Mouse (Mus musculus) v-Abl transformed pro-B cells (cell line): ENCODE measurements around the gene Egln2.

Source experiments
- in situ Hi-C, 2 experiments: fragments of 400-800 bp; cut with MboI; formaldehyde crosslinking; loops; one replicate each; pipeline ENCODE4 v1.15.1; 2025; ENCODE audit not compliant: unreplicated experiment in 2 of 2

Egln2 gene

DNA sequence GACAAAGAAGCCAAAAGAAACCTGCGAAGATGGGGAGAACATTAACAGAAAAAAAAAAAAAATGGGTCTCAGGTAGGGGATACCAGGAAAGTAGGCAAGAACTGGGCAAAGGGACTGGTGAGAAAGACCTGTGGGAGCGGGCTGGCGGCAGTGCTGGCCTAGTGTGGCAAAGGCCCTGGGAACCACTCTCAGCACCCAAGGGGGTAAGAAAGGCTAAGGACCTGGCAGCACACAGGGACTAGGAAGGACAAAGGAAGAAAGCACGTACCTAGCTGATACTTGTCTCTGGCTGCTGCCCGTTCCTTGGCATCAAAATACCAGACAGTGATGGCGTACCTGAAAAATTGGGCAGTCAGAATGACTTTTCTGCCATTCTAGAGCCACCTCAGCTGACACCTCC lies 7.3 kb downstream of the Egln2 start:
- in situ Hi-C loops, result loop anchor here in 1 of 2 experiments (25.0 kb wide), 1 partner anchor 1028 kb away; the partner anchor contains the start of gene Dyrk1b

DNA sequence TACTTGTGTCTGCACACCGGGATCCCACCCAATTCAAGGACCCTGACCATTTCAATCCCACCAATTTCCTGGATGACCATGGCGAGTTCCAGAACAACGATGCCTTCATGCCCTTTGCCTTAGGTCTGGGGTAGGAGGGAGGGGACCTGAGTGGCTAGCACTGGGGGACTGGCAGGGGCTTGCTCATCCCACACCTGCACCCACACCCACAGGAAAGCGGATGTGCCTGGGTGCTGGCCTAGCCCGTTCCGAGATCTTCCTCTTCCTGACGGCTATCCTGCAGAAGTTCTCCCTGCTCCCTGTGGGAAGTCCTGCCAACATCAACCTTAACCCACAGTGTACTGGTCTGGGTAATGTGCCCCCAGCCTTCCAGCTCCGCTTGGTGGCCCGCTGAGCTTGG lies 8.4 kb downstream of the Egln2 start:
- in situ Hi-C loops, result loop anchor here in 1 of 2 experiments (25.0 kb wide), 1 partner anchor 1029 kb away; the partner anchor contains the start of gene Dyrk1b

DNA sequence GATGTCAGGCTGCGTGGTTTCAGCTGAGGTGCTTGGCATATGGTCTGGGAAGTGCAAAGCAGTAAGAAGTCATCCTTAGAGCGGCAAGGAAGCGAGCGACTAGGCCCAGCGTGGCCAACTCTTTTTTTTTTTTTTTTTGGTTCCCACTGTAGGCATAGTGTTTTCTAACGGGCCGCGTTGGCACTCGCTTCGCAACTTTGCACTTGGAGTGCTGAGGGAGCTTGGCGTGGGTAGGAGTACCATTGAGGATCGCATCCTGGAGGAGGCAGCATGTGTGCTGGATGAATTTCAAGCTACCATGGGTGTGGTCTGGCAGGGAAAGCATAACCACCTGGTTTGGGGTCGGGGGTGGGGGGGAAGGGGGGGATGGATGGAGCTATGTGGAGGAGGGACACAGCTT lies 10.6 kb downstream of the Egln2 start:
- in situ Hi-C loops, result loop anchor here in 1 of 2 experiments (25.0 kb wide), 1 partner anchor 1031 kb away; the partner anchor contains the start of gene Dyrk1b

DNA sequence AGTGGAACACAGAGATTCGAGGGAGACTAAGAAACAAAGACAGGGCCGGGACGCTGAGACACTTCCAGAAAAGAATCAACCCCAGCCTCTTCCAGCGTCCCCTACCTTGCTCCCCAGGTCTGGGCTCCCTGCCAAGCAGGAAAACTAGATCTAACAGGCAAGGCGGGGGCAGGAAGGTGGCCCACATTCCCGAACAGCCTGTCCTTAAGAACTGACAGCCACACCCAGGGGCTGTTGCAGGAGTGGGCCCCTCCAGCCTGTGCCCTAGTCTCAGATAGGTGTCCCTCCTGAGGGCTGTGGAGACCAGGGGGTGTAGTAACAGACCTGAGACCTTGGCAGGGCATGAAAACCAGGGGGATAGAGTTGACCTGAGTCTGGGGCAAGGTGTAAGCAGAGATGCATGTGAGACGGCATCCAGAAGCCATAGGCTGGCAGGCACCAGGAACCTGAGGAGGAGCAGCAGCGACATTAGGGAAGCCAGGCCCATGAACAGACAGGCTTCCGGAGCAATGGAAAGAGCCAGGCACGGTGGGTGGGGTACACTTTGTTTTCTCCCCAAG lies 13.3 kb downstream of the Egln2 start, which contains the start of gene Cyp2t4:
Cyp2t4 (plus strand) TSS at position 510 of the 560 bp plus-strand sequence.
- in situ Hi-C loops, result loop anchor here in 1 of 2 experiments (25.0 kb wide), 1 partner anchor 1034 kb away; the partner anchor contains the start of gene Dyrk1b

DNA sequence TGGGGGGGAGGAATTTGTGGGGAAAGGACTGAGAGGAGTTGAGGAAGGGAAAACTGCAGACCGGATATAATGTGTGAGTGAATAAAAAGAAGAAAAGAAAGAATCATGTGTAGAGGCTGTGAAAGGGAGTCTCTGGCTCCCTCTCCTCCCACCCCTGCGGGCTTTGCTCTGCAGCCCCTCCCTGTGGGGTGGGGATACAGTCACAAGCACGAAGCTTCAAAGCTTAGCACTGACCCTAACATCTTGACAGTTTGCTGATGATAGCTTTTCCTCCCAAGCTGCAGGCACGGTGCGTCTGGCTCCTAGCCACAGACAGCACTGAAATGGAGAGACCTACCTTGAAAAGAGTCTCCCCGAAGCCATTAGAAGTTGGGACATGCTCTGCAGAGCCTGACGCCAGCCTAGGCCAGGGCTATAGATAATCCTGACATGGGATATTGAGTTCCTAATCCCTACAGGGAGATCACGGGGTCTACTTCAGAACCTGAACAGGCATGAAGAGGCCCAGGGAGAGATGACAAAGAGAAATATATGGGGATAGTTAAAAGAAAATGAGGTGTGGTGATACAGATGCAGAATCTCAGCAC lies 30.1 kb downstream of the Egln2 start:
- in situ Hi-C loops, result loop anchor here (25.0 kb wide), 2 partner anchors 324 to 1374 kb away; partner anchors contain the start of genes Cyp2g1 (in 1 of the 2) and Hnrnpul1 (in 1 of the 2)

DNA sequence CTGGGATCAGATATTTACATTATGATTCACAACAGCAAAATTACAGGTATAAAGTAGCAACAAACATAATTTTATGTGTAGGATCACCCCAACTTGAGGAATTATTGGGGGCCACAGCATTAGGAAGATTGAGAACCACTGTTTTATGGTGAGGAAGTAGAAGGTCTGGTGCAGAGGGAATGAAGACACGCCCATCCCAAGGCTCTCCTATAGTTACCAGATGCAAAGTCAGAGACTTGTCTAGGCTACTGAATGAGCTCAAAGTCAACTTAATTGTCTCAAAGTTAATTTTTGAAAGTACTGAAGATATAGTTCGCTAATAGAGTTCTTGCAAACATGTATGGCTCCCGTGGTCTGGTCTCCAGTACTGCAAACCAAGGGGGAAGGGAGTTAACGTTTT lies 32.8 kb downstream of the Egln2 start:
- in situ Hi-C loops, result loop anchor here (25.0 kb wide), 2 partner anchors 321 to 1371 kb away; partner anchors contain the start of genes Cyp2g1 (in 1 of the 2) and Hnrnpul1 (in 1 of the 2)

DNA sequence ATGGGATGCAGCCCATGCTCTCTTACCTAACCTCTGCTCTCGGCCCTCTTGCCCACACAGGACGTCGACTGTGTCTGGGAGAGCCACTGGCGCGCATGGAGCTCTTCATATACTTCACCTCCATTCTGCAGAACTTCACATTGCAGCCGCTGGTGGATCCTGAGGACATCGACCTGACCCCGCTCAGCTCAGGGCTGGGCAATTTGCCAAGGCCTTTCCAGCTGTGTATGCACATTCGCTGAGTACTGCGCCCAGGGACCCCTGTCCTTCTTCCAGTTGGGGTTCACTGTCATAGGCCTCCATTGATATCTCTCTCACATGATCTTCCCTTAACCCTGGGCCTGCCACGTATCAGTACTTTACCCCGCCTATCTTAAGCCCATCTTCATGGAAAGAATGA lies 33.4 kb downstream of the Egln2 start:
- in situ Hi-C loops, result loop anchor here (25.0 kb wide), 2 partner anchors 321 to 1371 kb away; partner anchors contain the start of genes Cyp2g1 (in 1 of the 2) and Hnrnpul1 (in 1 of the 2)

DNA sequence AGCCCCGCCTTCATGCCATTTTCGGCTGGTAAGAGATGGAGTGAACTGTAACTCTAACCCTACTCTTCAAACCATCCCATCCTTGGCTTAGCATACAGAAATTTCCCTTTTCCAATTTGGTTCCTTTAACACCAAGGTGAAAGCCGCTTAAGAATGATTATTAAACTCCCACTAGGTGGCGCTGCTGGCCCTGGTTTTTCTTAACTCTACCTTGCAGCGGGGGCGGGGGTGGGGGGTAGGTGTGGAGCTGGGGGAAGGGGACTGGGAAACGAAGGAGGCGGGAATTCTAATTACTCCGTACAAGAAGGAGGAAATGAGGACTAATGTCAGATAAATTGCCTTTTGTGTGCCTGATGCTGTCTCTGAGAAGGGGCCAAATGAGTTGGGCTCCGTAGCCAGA lies 34.0 kb downstream of the Egln2 start:
- in situ Hi-C loops, result loop anchor here (25.0 kb wide), 2 partner anchors 320 to 1370 kb away; partner anchors contain the start of genes Cyp2g1 (in 1 of the 2) and Hnrnpul1 (in 1 of the 2)

DNA sequence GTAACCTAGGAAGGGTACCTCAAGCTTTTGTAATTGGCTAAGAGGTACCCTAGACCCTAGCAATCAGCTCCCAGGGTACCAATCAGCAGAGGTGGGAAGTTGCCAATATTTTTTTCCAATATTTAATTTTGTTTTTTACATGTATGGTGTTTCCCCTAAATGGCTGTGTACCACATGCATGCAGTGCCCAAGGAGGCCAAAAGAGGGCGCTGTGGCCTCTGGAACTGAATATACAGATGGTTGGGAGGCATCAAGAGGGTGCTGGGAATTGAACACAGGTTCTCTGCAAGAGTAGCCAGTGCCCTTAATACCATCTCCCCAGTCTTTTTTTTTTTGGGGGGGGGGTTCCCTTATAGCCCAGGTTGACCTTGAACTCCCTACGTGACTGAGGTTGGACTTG lies 35.2 kb downstream of the Egln2 start:
- in situ Hi-C loops, result loop anchor here (25.0 kb wide), 2 partner anchors 319 to 1369 kb away; partner anchors contain the start of genes Cyp2g1 (in 1 of the 2) and Hnrnpul1 (in 1 of the 2)

DNA sequence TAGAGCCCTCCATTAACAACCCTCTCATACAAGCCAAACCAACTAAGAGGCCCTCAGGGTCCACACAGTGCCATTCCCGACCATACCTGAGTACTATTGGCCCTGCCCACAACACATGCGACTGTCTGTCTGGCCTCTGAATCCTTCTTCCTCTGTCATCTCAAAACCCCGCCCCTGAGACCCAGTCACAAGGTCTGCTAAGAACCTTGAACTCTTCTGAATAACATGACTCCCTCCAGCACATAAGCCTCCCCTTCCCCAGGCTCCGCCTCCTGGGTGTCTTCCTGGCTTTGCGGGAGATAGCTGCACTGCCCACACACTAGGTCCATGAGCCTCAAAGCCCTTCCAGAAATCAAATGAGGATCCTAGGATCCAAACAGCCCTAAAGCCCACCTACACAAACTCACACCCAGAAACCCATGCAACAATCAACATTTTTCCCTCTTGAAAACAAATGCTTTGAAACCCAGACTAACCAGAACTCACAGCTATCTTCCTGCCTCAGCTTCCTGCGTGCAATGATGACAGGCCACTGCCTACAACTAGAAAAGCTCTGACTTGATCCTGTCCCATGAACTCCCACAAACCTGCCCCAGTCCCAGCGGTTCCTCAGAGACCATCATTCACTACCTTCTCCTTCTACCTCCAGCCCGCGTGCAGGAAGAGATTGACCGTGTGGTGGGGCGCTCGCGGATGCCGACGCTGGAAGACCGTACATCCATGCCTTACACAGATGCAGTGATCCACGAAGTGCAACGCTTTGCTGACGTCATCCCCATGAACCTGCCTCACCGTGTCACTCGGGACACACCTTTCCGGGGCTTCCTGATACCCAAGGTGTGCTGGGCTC lies 35.9 kb downstream of the Egln2 start:
- in situ Hi-C loops, result loop anchor here (25.0 kb wide), 2 partner anchors 318 to 1368 kb away; partner anchors contain the start of genes Cyp2g1 (in 1 of the 2) and Hnrnpul1 (in 1 of the 2)

DNA sequence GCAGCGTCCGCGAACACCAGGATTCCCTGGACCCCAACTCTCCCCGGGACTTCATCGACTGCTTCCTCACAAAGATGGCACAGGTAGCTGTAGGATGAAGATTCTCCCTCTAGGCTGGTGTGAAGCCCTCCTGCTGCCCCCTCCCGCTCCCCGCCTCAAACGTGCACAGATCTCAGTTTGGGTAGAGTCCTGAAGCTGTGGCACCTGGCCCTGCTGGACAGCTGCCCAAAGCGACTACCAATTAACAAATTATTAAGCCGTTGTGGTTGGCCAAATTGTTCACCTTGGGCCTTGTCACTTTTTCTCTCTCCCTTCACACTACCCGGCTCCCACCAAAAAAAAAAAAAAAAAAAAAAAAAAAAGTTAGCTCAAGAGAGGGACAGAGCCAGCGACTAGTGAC lies 36.8 kb downstream of the Egln2 start:
- in situ Hi-C loops, result loop anchor here (25.0 kb wide), 2 partner anchors 318 to 1368 kb away; partner anchors contain the start of genes Cyp2g1 (in 1 of the 2) and Hnrnpul1 (in 1 of the 2)

DNA sequence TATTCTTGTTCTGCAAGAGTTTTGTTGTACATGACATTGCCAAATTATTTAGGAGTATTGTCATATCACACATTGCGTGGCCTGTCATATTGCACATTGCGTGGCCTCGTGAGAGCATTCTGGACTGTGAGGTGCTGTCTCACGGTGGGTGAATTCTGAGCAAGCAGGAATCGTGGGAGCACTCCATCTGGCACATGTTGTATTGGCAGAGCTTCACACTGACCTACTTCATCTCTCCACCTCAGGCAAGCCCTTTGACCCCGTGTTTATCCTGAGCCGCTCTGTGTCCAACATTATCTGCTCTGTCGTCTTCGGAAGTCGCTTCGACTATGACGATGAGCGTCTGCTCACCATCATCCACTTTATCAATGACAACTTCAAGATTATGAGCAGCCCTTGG lies 37.7 kb downstream of the Egln2 start:
- in situ Hi-C loops, result loop anchor here (25.0 kb wide), 2 partner anchors 317 to 1367 kb away; partner anchors contain the start of genes Cyp2g1 (in 1 of the 2) and Hnrnpul1 (in 1 of the 2)

DNA sequence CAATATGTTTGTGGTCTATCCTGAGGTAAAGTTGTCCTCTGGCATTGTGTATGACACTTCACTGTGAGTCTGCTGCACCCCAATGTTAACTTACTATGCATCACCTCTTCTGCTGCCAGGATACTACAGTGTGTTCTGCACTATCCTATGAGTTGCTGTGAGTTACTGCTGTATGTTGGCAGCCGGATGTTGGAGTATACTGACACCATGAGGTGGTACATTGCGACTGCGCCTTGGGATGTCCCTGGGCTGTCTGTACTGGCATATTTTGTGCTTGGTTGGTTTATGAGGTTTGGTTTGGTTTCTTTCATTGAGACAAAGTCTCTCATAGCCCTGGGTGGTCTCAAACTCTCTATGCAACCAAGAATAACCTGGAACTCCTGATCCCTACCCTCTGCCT lies 38.4 kb downstream of the Egln2 start:
- in situ Hi-C loops, result loop anchor here (25.0 kb wide), 2 partner anchors 316 to 1366 kb away; partner anchors contain the start of genes Cyp2g1 (in 1 of the 2) and Hnrnpul1 (in 1 of the 2)

DNA sequence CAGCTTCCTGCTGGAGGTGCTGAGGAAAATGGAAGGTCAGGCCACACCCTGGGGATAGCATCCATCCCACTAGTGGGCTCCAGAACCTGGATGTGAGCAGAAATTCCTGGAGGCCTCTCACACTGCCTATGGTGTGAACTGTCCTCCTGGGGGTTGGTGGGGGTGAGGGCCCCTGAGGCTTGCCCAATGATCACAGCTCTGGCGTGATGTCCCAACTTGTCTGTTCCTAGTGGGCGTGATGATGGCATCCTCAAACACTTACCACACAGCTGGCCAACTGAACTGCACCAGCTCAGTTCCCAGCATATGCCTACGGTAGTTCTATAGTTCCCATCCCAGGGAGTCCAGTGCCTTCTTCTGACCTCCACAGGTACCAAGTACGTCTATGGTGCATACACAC lies 41.6 kb downstream of the Egln2 start:
- in situ Hi-C loops, result loop anchor here (25.0 kb wide), 2 partner anchors 313 to 1363 kb away; partner anchors contain the start of genes Cyp2g1 (in 1 of the 2) and Hnrnpul1 (in 1 of the 2)

DNA sequence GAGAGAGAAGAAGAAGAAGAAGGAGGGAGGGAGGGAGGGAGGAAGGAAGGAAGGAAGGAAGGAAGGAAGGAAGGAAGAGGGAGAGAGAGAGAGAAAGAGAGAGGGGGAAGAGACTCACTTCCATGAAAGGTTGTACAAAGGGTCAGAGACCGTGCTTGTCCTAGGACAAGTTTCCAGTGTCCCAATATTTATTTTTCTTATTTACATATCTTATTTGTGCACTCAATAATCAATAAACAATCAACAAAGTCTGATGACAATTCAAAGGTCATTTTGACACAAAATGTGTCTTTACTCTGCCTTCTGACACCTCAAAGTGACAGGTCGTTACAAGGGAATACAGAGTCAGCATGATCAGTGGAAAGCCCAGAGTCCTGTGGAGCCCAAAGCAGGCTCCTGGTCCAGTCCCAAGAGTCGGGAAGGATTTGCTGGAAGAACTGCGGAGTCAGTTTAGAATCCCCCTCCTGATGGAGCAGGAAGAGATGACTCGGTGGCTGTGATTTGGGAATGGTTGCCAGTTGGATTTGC lies 42.2 kb downstream of the Egln2 start:
- in situ Hi-C loops, result no loop called here

DNA sequence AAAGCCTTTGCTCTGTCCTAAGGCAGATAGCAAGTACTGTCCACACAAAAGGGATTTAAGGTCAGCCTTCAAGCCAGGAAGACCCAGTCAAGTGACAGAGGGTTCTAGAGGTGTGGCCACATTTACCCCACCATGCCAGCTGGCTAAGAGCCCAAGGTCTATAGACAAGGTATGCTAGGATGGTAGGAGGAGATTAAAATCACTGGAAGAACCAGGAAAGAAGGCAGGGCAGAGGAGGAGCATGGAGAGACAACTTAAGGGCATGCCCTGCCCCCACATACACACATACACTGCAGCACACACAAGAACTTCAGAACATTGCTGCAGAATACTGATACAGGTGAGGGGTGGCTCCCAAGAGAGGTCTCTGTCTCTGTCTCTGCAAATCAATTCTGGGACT lies 46.9 kb downstream of the Egln2 start, which contains the start of gene Cyp2f2:
Cyp2f2 (plus strand) TSS at position 234 of the 400 bp plus-strand sequence.
- in situ Hi-C loops, result no loop called here

DNA sequence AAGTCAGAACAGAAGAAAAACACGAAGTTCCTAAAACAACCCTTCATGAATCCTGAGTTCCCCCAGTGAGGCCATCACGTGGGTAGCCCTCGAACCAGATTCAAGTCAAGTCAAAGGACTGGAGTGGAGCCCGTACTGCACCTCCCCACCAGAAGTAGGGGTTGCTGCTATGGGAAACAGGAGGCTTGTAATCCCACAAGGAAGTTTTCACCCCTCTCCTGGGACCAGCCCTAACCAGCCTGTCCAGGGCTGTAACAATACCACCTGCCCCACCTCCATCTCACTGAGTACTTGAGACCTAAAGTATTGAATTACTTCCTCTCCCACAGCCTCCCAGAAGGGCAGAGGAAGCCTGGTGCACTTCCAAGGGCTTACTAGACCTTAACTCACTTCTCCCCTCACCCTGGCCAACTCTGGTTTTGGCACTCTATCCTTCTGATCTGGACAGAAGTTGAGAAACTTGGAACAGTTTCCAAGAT lies 48.5 kb downstream of the Egln2 start:
- in situ Hi-C loops, result no loop called here

DNA sequence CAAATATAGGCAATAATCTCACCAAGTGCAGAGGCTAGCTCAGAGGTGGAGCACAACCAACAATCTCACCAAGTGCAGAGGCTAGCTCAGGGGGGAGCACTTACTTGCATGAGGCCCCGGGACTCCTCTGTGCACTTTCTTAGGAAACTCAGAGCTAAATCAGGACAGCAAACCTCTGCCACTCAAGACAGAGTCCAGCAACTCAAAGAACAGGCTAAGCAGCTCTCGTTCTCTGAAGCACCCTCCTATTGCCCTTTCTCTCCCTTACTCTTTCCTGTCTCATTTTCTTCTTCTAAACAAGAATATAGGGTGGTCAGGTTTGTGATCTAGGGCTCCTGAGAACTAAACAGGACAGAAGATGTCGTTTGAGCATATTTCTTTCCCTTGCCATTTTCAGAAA lies 54.6 kb downstream of the Egln2 start:
- in situ Hi-C loops, result no loop called here

DNA sequence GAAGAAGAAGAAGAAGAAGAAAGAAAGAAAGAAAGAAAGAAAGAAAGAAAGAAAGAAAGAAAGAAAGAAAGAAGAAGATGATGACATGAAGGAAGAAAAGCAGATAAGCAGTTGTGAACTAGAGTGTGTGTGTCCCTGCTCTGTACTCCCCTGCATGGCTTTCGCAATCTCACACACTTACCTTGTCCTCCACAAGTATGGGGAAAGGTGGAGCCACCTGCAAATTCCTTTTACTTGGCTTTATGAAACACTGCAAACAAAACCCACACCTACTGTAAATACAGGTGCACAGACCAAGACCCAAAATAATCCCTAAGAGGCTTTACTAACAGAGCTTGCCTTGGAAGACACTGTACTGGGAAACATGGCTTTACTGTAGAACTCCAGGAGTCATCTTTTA lies 55.6 kb downstream of the Egln2 start:
- in situ Hi-C loops, result no loop called here

DNA sequence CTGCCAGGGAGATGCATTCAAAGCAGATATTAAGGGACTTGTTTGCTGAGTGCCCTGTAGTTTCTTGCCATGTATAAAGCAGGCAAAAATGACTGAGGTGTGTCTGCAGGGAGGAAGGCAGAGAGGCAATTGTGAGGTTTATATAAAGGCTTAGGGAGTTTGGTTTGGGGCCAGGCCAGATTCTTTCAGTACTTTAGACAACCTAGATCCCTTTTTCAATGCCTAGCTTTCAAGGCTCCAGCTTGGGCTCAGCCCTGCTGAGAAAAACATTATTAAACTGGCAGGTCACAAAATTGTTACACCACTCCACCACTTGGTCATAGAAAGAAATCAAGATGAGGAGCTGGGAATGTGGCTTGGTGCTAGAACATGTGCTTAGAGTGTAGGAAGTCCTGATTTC lies 56.3 kb downstream of the Egln2 start:
- in situ Hi-C loops, result no loop called here
